ENCODE assay signal across 9 mouse cellular contexts in genomic region chr14:48589702-48590325, GRCm38 (mm10).
A peak's percentile ranks its signal among the peaks of the same experiment; 100 is the strongest.
DNase-seq lines count a peak whose midpoint lies in the region; ATAC-seq and TF ChIP-seq lines count a peak whose summit lies in the region.
"Had no signal": no experiment of that assay in that cellular context is flagged by ENCODE, and none has a peak within 500 bp of the region (broad histone marks: within the 10 kb centered on the region; RNA-seq: fewer than 3 reads in every experiment).

No protein-coding gene starts in this region.

- peak overlapping the region; percentile 7; the same call in 1 of the 2 replicates for H3K9ac ChIP-seq in ES-Bruce4 (ENCODE audit: low read depth, poor library complexity, severe bottlenecking)
- no peak overlapping the region for H3K9ac ChIP-seq in embryonic facial prominence, embryonic 14.5 days (ENCODE audit: low read depth, low read length)
- H3K9ac ChIP-seq in limb, embryonic 14.5 days (ENCODE audit: low read depth, low read length, severe bottlenecking), result no peak overlapping the region
- no peak overlapping the region for H3K9ac ChIP-seq in hindbrain, embryonic 16.5 days (ENCODE audit: low read depth, low read length)

- H3K4me1 ChIP-seq in kidney, adult 2 months (ENCODE audit: control insufficient read depth, insufficient read depth, low read length), result no peaks in the 10 kb centered on the region
- no peaks in the 10 kb centered on the region for H3K4me1 ChIP-seq in ES-Bruce4 (ENCODE audit: control insufficient read depth, insufficient read depth, low read length)
- H3K4me1 ChIP-seq in embryonic facial prominence, embryonic 14.5 days (ENCODE audit: control insufficient read depth, insufficient read depth, low read length), result no peaks in the 10 kb centered on the region
- peaks cover 4% of the 10 kb centered on the region; the same call in 1 of the 2 replicates for H3K4me1 ChIP-seq in limb, embryonic 14.5 days (ENCODE audit: control insufficient read depth, insufficient read depth, low read length)
- H3K4me1 ChIP-seq in hindbrain, embryonic 16.5 days (ENCODE audit: control insufficient read depth, insufficient read depth, low read depth, low read length), result no peaks in the 10 kb centered on the region

- no peak for TF ChIP-seq EP300 in ES-Bruce4 (IDR thresholded peaks at IDR 0.05; ENCODE audit: insufficient read depth, low read depth, low read length)

- WGBS in kidney, adult 2 months, result 34% methylated on average over 15 of the region's 15 CpGs
- WGBS in embryonic facial prominence, embryonic 14.5 days, result 36% methylated on average over 15 of the region's 15 CpGs
- WGBS in limb, embryonic 14.5 days, result 42% methylated on average over 15 of the region's 15 CpGs
- WGBS in hindbrain, embryonic 16.5 days, result 71% methylated on average over 15 of the region's 15 CpGs

- ATAC-seq in embryonic facial prominence, embryonic 14.5 days (ENCODE audit: low read depth), result no peak
- no peak for ATAC-seq in limb, embryonic 14.5 days (ENCODE audit: low FRiP score, low read depth)
- no peak for ATAC-seq in hindbrain, embryonic 16.5 days

- TF ChIP-seq POLR2A in kidney, adult 2 months (IDR thresholded peaks at IDR 0.05; ENCODE audit: low read depth, low read length), result no peak
- TF ChIP-seq POLR2A in ES-Bruce4 (IDR thresholded peaks at IDR 0.05; ENCODE audit: insufficient read depth, low read length), result no peak
- TF ChIP-seq POLR2A in limb, embryonic 14.5 days (IDR thresholded peaks at IDR 0.05; ENCODE audit: borderline replicate concordance, extremely low read depth, insufficient read depth, insufficient read length), result no peak

- H3K27ac ChIP-seq in kidney, adult 2 months (ENCODE audit: insufficient read depth, low read depth, low read length), result no peak overlapping the region
- 0 out of 2 replicates have a peak overlapping the region, but pooled peaks have one; percentile 20 for H3K27ac ChIP-seq in ES-Bruce4 (ENCODE audit: insufficient read depth, low read length)
- no peak overlapping the region for H3K27ac ChIP-seq in embryonic facial prominence, embryonic 14.5 days (replicated peaks; ENCODE audit: low read depth, low read length)
- H3K27ac ChIP-seq in limb, embryonic 14.5 days (replicated peaks; ENCODE audit: low read depth, low read length), result no peak overlapping the region
- H3K27ac ChIP-seq in hindbrain, embryonic 16.5 days (ENCODE audit: low read depth, low read length), result no peak overlapping the region

- peak; percentile 1 for DNase-seq in kidney, adult 2 months
- no peak for DNase-seq in kidney, adult 11 months
- DNase-seq in embryonic facial prominence, embryonic 14.5 days (ENCODE audit: low spot score), result no peak
- DNase-seq in limb, embryonic 14.5 days (ENCODE audit: low spot score), result no peak
- no peak for DNase-seq in urinary bladder, adult 18-20 months (ENCODE audit: low spot score in 2 of 2)
- DNase-seq in MN1 (ENCODE audit: low spot score), result no peak
- DNase-seq: gastrocnemius, postnatal 14 days had no signal

- H3K27me3 ChIP-seq in kidney, adult 2 months (replicated peaks; ENCODE audit: control insufficient read depth, insufficient read depth, low read length), result no peaks in the 10 kb centered on the region
- no peaks in the 10 kb centered on the region for H3K27me3 ChIP-seq in ES-Bruce4 (ENCODE audit: control insufficient read depth, insufficient read depth, low read length, poor library complexity, severe bottlenecking)
- no peaks in the 10 kb centered on the region for H3K27me3 ChIP-seq in embryonic facial prominence, embryonic 14.5 days (replicated peaks; ENCODE audit: control insufficient read depth, insufficient read depth, low read length)
- H3K27me3 ChIP-seq in limb, embryonic 14.5 days (ENCODE audit: control insufficient read depth, insufficient read depth, low read length), result no peaks in the 10 kb centered on the region
- no peaks in the 10 kb centered on the region for H3K27me3 ChIP-seq in hindbrain, embryonic 16.5 days (replicated peaks; ENCODE audit: control insufficient read depth, insufficient read depth, low read length)

- no peaks in the 10 kb centered on the region for H3K36me3 ChIP-seq in kidney, adult 2 months (ENCODE audit: control insufficient read depth, insufficient read depth, low read length)
- no peaks in the 10 kb centered on the region for H3K36me3 ChIP-seq in ES-Bruce4 (ENCODE audit: control insufficient read depth, insufficient read depth, low read length, poor library complexity, severe bottlenecking)
- H3K36me3 ChIP-seq in embryonic facial prominence, embryonic 14.5 days (ENCODE audit: control insufficient read depth, insufficient read depth, low read length), result no peaks in the 10 kb centered on the region
- no peaks in the 10 kb centered on the region for H3K36me3 ChIP-seq in limb, embryonic 14.5 days (ENCODE audit: control insufficient read depth, insufficient read depth, low read length)
- H3K36me3 ChIP-seq in hindbrain, embryonic 16.5 days (ENCODE audit: control insufficient read depth, insufficient read depth, low read length), result no peaks in the 10 kb centered on the region

- H3K4me3 ChIP-seq in kidney, adult 2 months (ENCODE audit: insufficient read depth, low read depth, low read length), result no peak overlapping the region
- no peak overlapping the region for H3K4me3 ChIP-seq in ES-Bruce4 (ENCODE audit: low read depth, low read length)
- no peak overlapping the region for H3K4me3 ChIP-seq in embryonic facial prominence, embryonic 14.5 days (ENCODE audit: low read depth, low read length)
- no peak overlapping the region for H3K4me3 ChIP-seq in limb, embryonic 14.5 days (replicated peaks; ENCODE audit: low read length)
- no peak overlapping the region for H3K4me3 ChIP-seq in hindbrain, embryonic 16.5 days (ENCODE audit: low read length)

- peak overlapping the region; percentile 31 for H3K4me2 ChIP-seq in embryonic facial prominence, embryonic 14.5 days (ENCODE audit: low read depth, low read length)
- H3K4me2 ChIP-seq in limb, embryonic 14.5 days (replicated peaks; ENCODE audit: low read depth, low read length, severe bottlenecking), result peak overlapping the region; percentile 31
- H3K4me2 ChIP-seq in hindbrain, embryonic 16.5 days (ENCODE audit: low read length), result no peak overlapping the region

- no peak for TF ChIP-seq CTCF in kidney, adult 2 months (conservative IDR thresholded peaks at IDR 0.05; ENCODE audit: insufficient read depth, insufficient read length, low read depth, low read length)
- no peak for TF ChIP-seq CTCF in ES-Bruce4 (IDR thresholded peaks at IDR 0.05; ENCODE audit: low read depth, low read length)

- no peaks in the 10 kb centered on the region for H3K9me3 ChIP-seq in ES-Bruce4 (replicated peaks; ENCODE audit: control insufficient read depth, insufficient read depth, low read length, poor library complexity, severe bottlenecking)
- no peaks in the 10 kb centered on the region for H3K9me3 ChIP-seq in embryonic facial prominence, embryonic 14.5 days (ENCODE audit: control insufficient read depth, low read length)
- H3K9me3 ChIP-seq in limb, embryonic 14.5 days (ENCODE audit: control insufficient read depth, low read length), result no peaks in the 10 kb centered on the region
- no peaks in the 10 kb centered on the region for H3K9me3 ChIP-seq in hindbrain, embryonic 16.5 days (ENCODE audit: control insufficient read depth, low read length)
